Mouse (Mus musculus) right cerebral cortex, postnatal 36 days (tissue): ENCODE results near the gene Rfesd.

Experiments used
- DNase-seq, 2 experiments: peaks; one replicate each; pipeline ENCODE4 v3.0.0; 2022; ENCODE audit warnings: low spot score in 2 of 2, mixed read lengths in 1 of 2

The Rfesd gene

GRCm38 (mm10) chr13:75981901-75982300, 36.6 kb downstream of the Rfesd start:
- no peak for DNase-seq

GRCm38 (mm10) chr13:75976649-75977048, 41.9 kb downstream of the Rfesd start:
- DNase-seq = no peak

- no peak for DNase-seq
Observed at GRCm38 (mm10) chr13:75976218-75976617, 42.3 kb downstream of the Rfesd start.

GRCm38 (mm10) chr13:75975629-75976028, 42.9 kb downstream of the Rfesd start:
- no peak for DNase-seq

GRCm38 (mm10) chr13:75974481-75974880, 44.0 kb downstream of the Rfesd start:
- DNase-seq = no peak

GRCm38 (mm10) chr13:75966850-75967249, 51.7 kb downstream of the Rfesd start, which contains the start of gene Spata9:
Gene Spata9 (plus strand): TSS chr13:75967150.
- no peak for DNase-seq

- DNase-seq = no peak
Observed at GRCm38 (mm10) chr13:75955357-75955992, 63.0 kb downstream of the Rfesd start.
